Mouse (Mus musculus): ENCODE data around the gene Irf9. TPM values are rescaled to one million over a fixed set of nuclear protein-coding genes. Genes with fewer than 3 reads are reported as not detected.

The Irf9 gene
- 17.1 and 18.2 TPM in 2 replicates for total RNA-seq (2014; rRNA removed)
- 7.4 and 8.3 TPM in 2 replicates for polyA plus RNA-seq (2015; fragmentation: Nextera tagmentation; extraction: Ambion mirVana)

DNA sequence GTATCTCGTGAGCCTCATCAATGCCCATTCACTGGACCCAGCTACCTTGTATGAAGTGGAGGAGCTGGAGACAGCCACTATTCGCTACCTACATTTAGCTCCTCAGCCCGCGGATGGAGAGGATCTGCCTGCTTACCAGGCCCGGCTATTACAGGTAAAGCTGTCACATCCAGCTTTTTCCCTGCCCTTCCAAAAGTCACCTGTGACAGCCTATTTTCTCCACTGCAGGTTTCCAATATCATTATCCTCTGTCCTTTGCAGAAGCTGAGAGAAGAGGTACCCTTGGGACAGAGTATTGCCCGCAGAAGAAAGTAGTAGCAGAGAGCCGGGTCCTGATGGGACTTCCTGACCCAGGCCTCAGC, at the start of gene Irf9:
Gene Irf9 (plus strand): TSS at position 301 of the 362 bp plus-strand sequence.
- TF ChIP-seq CTCF (IDR thresholded peaks at IDR 0.05) = no peak
- Histone ChIP-seq H3K36me3 (ENCODE audit: insufficient read depth, low read length) (peaks cover 73% of the 10 kb centered on the region), H3K4me2 (ENCODE audit: low read depth, low read length, poor library complexity, severe bottlenecking) (peak within 1 kb of the TSS; percentile 52), H3K9ac (replicated peaks; ENCODE audit: low read length, poor library complexity, severe bottlenecking) (peak within 1 kb of the TSS; percentile 51; the same call in 1 of the 2 replicates), H3K4me3 (ENCODE audit: low read depth, low read length) (peak within 1 kb of the TSS; percentile 29), H3K9me3 (ENCODE audit: low read length) (no peaks in the 10 kb centered on the region), H3K27ac (ENCODE audit: low read depth, low read length) (peak within 1 kb of the TSS; percentile 68), H3K4me1 (ENCODE audit: insufficient read depth, low read length) (no peaks in the 10 kb centered on the region), H3K27me3 (ENCODE audit: insufficient read depth, low read length) (no peaks in the 10 kb centered on the region)
- DNase-seq (ENCODE audit: low spot score) = no peak
- no peak for ATAC-seq (ENCODE audit: low FRiP score)
- 88% methylated on average over 7 of the region's 7 CpGs for WGBS

GRCm38 (mm10) chr14:55554635-55555034, 48.7 kb upstream of the Irf9 start:
- no peaks in the 10 kb centered on the region for H3K27me3 ChIP-seq (ENCODE audit: insufficient read depth, low read length)
- peaks cover 9% of the 10 kb centered on the region for H3K36me3 ChIP-seq (ENCODE audit: insufficient read depth, low read length)
- H3K9me3 ChIP-seq (ENCODE audit: low read length) = no peaks in the 10 kb centered on the region
- no peak overlapping the region for H3K4me2 ChIP-seq (ENCODE audit: low read depth, low read length, poor library complexity, severe bottlenecking)
- no peak for DNase-seq (ENCODE audit: low spot score)
- no peak overlapping the region for H3K27ac ChIP-seq (ENCODE audit: low read depth, low read length)
- TF ChIP-seq CTCF (IDR thresholded peaks at IDR 0.05) = no peak
- H3K9ac ChIP-seq (replicated peaks; ENCODE audit: low read length, poor library complexity, severe bottlenecking) = no peak overlapping the region
- H3K4me1 ChIP-seq (ENCODE audit: insufficient read depth, low read length) = no peaks in the 10 kb centered on the region
- no peak overlapping the region for H3K4me3 ChIP-seq (ENCODE audit: low read depth, low read length)
- no peak for ATAC-seq (ENCODE audit: low FRiP score)

- no peak for TF ChIP-seq CTCF (IDR thresholded peaks at IDR 0.05)
- no peaks in the 10 kb centered on the region for H3K27me3 ChIP-seq (ENCODE audit: insufficient read depth, low read length)
- no peaks in the 10 kb centered on the region for H3K9me3 ChIP-seq (ENCODE audit: low read length)
- no peak for DNase-seq (ENCODE audit: low spot score)
- no peak overlapping the region for H3K4me3 ChIP-seq (ENCODE audit: low read depth, low read length)
- no peak overlapping the region for H3K4me2 ChIP-seq (ENCODE audit: low read depth, low read length, poor library complexity, severe bottlenecking)
- no peak for ATAC-seq (ENCODE audit: low FRiP score)
- no peaks in the 10 kb centered on the region for H3K4me1 ChIP-seq (ENCODE audit: insufficient read depth, low read length)
- 79% methylated on average over 3 of the region's 3 CpGs for WGBS
- no peak overlapping the region for H3K9ac ChIP-seq (replicated peaks; ENCODE audit: low read length, poor library complexity, severe bottlenecking)
- H3K27ac ChIP-seq (ENCODE audit: low read depth, low read length) = no peak overlapping the region
- H3K36me3 ChIP-seq (ENCODE audit: insufficient read depth, low read length) = peaks cover 9% of the 10 kb centered on the region; the same call in 1 of the 2 replicates
These were observed 47.6 kb upstream of the Irf9 start for GRCm38 (mm10) chr14:55555788-55556187.

DNA sequence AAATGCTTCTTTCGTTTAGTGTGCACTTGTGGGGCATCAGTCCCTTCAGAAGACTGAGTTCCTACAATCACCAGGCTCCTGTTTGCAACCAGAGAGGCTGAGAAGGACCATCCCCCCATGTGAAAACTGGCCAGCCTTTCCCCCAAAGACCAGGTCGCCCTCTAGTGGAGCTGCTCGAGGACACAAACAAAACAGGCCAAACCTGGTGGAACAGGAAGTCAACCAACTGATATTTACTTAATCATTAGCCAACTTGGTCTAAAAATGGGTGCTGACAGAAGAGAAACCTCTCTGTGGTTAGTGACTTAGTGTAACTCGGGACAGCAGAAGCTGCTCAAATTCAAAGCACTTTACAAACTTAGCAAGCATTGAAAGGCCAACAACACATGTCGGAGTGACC, 46.4 kb upstream of the Irf9 start:
- Histone ChIP-seq H3K9ac (replicated peaks; ENCODE audit: low read length, poor library complexity, severe bottlenecking) (no peak overlapping the region), H3K4me3 (ENCODE audit: low read depth, low read length) (no peak overlapping the region)
- WGBS = 29% methylated on average over 5 of the region's 5 CpGs

DNA sequence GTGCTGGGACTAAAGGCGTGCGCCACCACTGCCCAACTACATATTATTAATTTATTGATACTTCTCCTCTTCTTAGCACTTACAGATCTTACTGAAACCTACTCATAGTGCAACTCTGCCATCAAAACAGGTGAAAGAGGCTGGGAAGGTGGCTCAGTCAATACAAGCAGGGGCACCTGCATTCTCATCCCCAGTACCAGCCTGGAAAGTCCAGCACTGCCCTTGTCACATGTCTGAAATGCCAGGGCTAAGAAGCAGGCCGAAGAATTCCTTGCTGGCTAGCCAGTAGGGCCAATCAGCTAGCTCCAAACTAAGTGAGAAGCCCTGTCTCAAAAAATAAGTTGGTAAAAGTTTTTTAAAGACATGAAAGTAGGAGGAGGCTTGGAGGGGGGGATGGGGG, 45.8 kb upstream of the Irf9 start:
- WGBS = 92% methylated on average over 3 of the region's 3 CpGs
- ATAC-seq (ENCODE audit: low FRiP score) (no peak), DNase-seq (ENCODE audit: low spot score) (no peak)
- Histone ChIP-seq H3K4me3 (ENCODE audit: low read depth, low read length) (no peak overlapping the region), H3K4me2 (ENCODE audit: low read depth, low read length, poor library complexity, severe bottlenecking) (no peak overlapping the region), H3K36me3 (ENCODE audit: insufficient read depth, low read length) (no peaks in the 10 kb centered on the region), H3K9me3 (ENCODE audit: low read length) (no peaks in the 10 kb centered on the region), H3K27me3 (ENCODE audit: insufficient read depth, low read length) (no peaks in the 10 kb centered on the region), H3K9ac (replicated peaks; ENCODE audit: low read length, poor library complexity, severe bottlenecking) (no peak overlapping the region), H3K27ac (ENCODE audit: low read depth, low read length) (no peak overlapping the region), H3K4me1 (ENCODE audit: insufficient read depth, low read length) (peaks cover 7% of the 10 kb centered on the region; the same call in 1 of the 2 replicates)
- no peak for TF ChIP-seq CTCF (IDR thresholded peaks at IDR 0.05)

More for the DNA sequence above, 46.4 kb upstream of the Irf9 start:
- no peaks in the 10 kb centered on the region for H3K27me3 ChIP-seq (ENCODE audit: insufficient read depth, low read length)
- DNase-seq (ENCODE audit: low spot score) (peak; percentile 74), ATAC-seq (ENCODE audit: low FRiP score) (no peak)
- peaks cover 7% of the 10 kb centered on the region; the same call in 1 of the 2 replicates for H3K4me1 ChIP-seq (ENCODE audit: insufficient read depth, low read length)
- no peak overlapping the region for H3K4me2 ChIP-seq (ENCODE audit: low read depth, low read length, poor library complexity, severe bottlenecking)
- no peak overlapping the region for H3K27ac ChIP-seq (ENCODE audit: low read depth, low read length)
- no peaks in the 10 kb centered on the region for H3K9me3 ChIP-seq (ENCODE audit: low read length)
- peak; percentile 86 for TF ChIP-seq CTCF (IDR thresholded peaks at IDR 0.05)
- H3K36me3 ChIP-seq (ENCODE audit: insufficient read depth, low read length) = no peaks in the 10 kb centered on the region

DNA sequence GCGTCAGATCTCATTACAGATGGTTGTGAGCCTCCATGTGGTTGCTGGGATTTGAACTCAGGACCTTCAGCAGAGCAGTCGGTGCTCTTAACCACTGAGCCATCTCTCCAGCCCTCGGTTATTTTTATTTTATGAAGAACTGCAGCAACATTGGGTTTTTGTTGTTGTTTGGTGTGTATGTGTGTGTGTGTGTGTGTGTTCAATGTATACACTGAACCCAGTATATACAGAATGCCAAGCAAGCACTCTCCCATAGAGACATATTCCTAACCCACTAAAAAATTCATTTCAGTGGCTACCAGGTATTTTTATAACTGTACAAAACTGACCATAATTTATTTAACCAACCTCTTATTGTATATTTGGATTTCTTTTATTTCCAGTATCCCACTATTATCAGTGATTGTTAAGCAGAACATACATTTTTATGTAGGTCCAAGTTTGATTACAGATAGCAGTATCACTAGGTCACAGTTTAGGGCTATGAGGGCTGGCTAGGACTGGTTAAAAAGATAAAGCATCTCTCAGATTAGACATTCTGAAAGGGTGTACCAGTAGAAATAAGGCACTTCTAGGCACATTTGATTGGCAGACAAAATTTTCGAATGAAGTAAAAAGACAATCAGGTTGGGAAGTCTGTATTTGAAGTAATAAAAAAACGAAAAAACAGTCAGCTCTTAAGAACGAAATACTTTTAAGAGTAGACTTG, 44.5 kb upstream of the Irf9 start:
- Histone ChIP-seq H3K4me3 (ENCODE audit: low read depth, low read length) (peak overlapping the region; percentile 49), H3K36me3 (ENCODE audit: insufficient read depth, low read length) (peaks cover 10% of the 10 kb centered on the region), H3K4me2 (ENCODE audit: low read depth, low read length, poor library complexity, severe bottlenecking) (peak overlapping the region; percentile 76), H3K27ac (ENCODE audit: low read depth, low read length) (peak overlapping the region; percentile 97; the same call in 1 of the 2 replicates), H3K4me1 (ENCODE audit: insufficient read depth, low read length) (peaks cover 7% of the 10 kb centered on the region; the same call in 1 of the 2 replicates), H3K9ac (replicated peaks; ENCODE audit: low read length, poor library complexity, severe bottlenecking) (peak overlapping the region; percentile 71; the same call in 1 of the 2 replicates), H3K27me3 (ENCODE audit: insufficient read depth, low read length) (no peaks in the 10 kb centered on the region), H3K9me3 (ENCODE audit: low read length) (no peaks in the 10 kb centered on the region)
- TF ChIP-seq CTCF (IDR thresholded peaks at IDR 0.05) = 0 out of 2 replicates have a peak, but pooled peaks have one; percentile 3
- WGBS = 55% methylated on average over 6 of the region's 6 CpGs
- ATAC-seq (ENCODE audit: low FRiP score) = no peak
- no peak for DNase-seq (ENCODE audit: low spot score)
